Mouse (Mus musculus) limb, embryonic 14.5 days (tissue): Measurements from ENCODE around the gene Dusp16. TPM values are rescaled to one million over a fixed set of nuclear protein-coding genes. Genes with fewer than 3 reads are reported as not detected.

Experiments
- ATAC-seq: fragments of 200-750 bp; cut with Nextera tagmentation; 2 replicates; pipeline ENCODE4 v1.8.0; 2017; ENCODE audit warnings: low read depth, moderate number of reproducible peaks, moderate TSS enrichment; ENCODE audit not compliant: low FRiP score
- DNase-seq: peaks from one replicate; pipeline ENCODE4 v3.0.0-alpha.2; 2015; ENCODE audit warnings: low spot score
- H3K27ac ChIP-seq: fragments of 300-500 bp; sonication (generic); replicated peaks from 2 replicates; pipeline ENCODE4 v1.5.1; 2014; ENCODE audit warnings: low read depth, mild to moderate bottlenecking, low read length, moderate library complexity, mixed read lengths
- H3K27me3 ChIP-seq: fragments of 300-500 bp; sonication (generic); 2 replicates; pipeline ENCODE4 v1.6.1; 2014; ENCODE audit warnings: low read length, mixed read lengths; ENCODE audit not compliant: control insufficient read depth, insufficient read depth
- H3K36me3 ChIP-seq: fragments of 300-500 bp; sonication (generic); 2 replicates; pipeline ENCODE4 v1.6.1; 2014; ENCODE audit warnings: mild to moderate bottlenecking, low read length, moderate library complexity, mixed read lengths; ENCODE audit not compliant: control insufficient read depth, insufficient read depth
- H3K4me1 ChIP-seq: fragments of 300-500 bp; sonication (generic); 2 replicates; pipeline ENCODE4 v1.6.1; 2014; ENCODE audit warnings: antibody characterized with exemption, low read length, mixed read lengths; ENCODE audit not compliant: control insufficient read depth, insufficient read depth
- H3K4me2 ChIP-seq: fragments of 300-500 bp; sonication (generic); replicated peaks from 2 replicates; pipeline ENCODE4 v1.6.1; 2014; ENCODE audit warnings: low read depth, mild to moderate bottlenecking, low read length, moderate library complexity; ENCODE audit not compliant: severe bottlenecking
- H3K4me3 ChIP-seq: fragments of 300-500 bp; sonication (generic); replicated peaks from 2 replicates; pipeline ENCODE4 v1.5.1; 2014; ENCODE audit warnings: low read length
- H3K9ac ChIP-seq: fragments of 300-500 bp; sonication (generic); 2 replicates; pipeline ENCODE4 v1.6.1; 2014; ENCODE audit warnings: mild to moderate bottlenecking, low read depth, low read length, moderate library complexity; ENCODE audit not compliant: severe bottlenecking
- H3K9me3 ChIP-seq: fragments of 300-500 bp; sonication (generic); 2 replicates; pipeline ENCODE4 v1.6.1; 2016; ENCODE audit warnings: low read length; ENCODE audit not compliant: control insufficient read depth
- POLR2A ChIP-seq: fragments of 200-500 bp; IDR thresholded peaks from 2 replicates; pipeline ENCODE4 v1.8.0; 2012; ENCODE audit warnings: inconsistent platforms, mild to moderate bottlenecking, moderate library complexity, borderline replicate concordance; ENCODE audit not compliant: insufficient read depth, insufficient read length; ENCODE audit errors: extremely low read depth
- whole genome bisulfite sequencing: fragments of 180-500 bp; shearing (Covaris S2); extraction: QIAGEN DNeasy Blood & Tissue Kit; methylation state at CpG from one replicate; pipeline ENCODE4 v1.1.7; 2014; 5-methylcytosine and 5-hydroxymethylcytosine counted together
- polyA plus RNA-seq, 2 experiments: library from polyadenylated mRNA; depleted of rRNA in 1 of 2; stranded (reverse) in 1 of 2; unstranded in 1 of 2; fragments of >200 nt; fragmentation: Nextera tagmentation in 1 of 2; extraction: Ambion mirVana in 1 of 2; gene quantifications; 2 replicates each; pipeline versions ENCODE4 v1.2.1 to v1.2.3; 2012 to 2014

Gene Dusp16
- polyA plus RNA-seq, 2 experiments = 19.2 to 24.6 TPM

GRCm38 (mm10) chr6:134760926-134761544, 31.4 kb downstream of the Dusp16 start:
- Histone ChIP-seq H3K4me2 (no peak overlapping the region), H3K27me3 (no peaks in the 10 kb centered on the region), H3K27ac (no peak overlapping the region), H3K4me3 (no peak overlapping the region), H3K9me3 (no peaks in the 10 kb centered on the region), H3K9ac (no peak overlapping the region), H3K4me1 (0 out of 2 replicates have a peak, but pooled peaks cover 3% of the 10 kb centered on the region), H3K36me3 (no peaks in the 10 kb centered on the region)
- DNase-seq = no peak
- TF ChIP-seq POLR2A = no peak
- ATAC-seq = no peak
- WGBS = 82% methylated on average over 5 of the region's 5 CpGs

- TF ChIP-seq POLR2A = no peak
- Histone ChIP-seq H3K27ac (no peak overlapping the region), H3K27me3 (no peaks in the 10 kb centered on the region), H3K4me2 (no peak overlapping the region), H3K9ac (no peak overlapping the region), H3K9me3 (no peaks in the 10 kb centered on the region), H3K4me1 (no peaks in the 10 kb centered on the region), H3K36me3 (0 out of 2 replicates have a peak, but pooled peaks cover 5% of the 10 kb centered on the region), H3K4me3 (no peak overlapping the region)
- WGBS = 86% methylated on average over 4 of the region's 4 CpGs
- DNase-seq = no peak
- no peak for ATAC-seq
Measured at GRCm38 (mm10) chr6:134756058-134756457, 36.4 kb downstream of the Dusp16 start.

- 91% methylated on average over 11 of the region's 11 CpGs for WGBS
- H3K27ac ChIP-seq = no peak overlapping the region
Measured at GRCm38 (mm10) chr6:134753858-134754257, 38.6 kb downstream of the Dusp16 start.

GRCm38 (mm10) chr6:134753412-134753811, 39.0 kb downstream of the Dusp16 start:
- no peak overlapping the region for H3K9ac ChIP-seq
- no peaks in the 10 kb centered on the region for H3K27me3 ChIP-seq
- H3K4me2 ChIP-seq = no peak overlapping the region
- H3K9me3 ChIP-seq = no peaks in the 10 kb centered on the region
- H3K27ac ChIP-seq = no peak overlapping the region
- DNase-seq (no peak), ATAC-seq (no peak)
- H3K4me1 ChIP-seq = no peaks in the 10 kb centered on the region
- no peak for TF ChIP-seq POLR2A
- H3K36me3 ChIP-seq = 0 out of 2 replicates have a peak, but pooled peaks cover 5% of the 10 kb centered on the region
- 89% methylated on average over 4 of the region's 4 CpGs for WGBS
- no peak overlapping the region for H3K4me3 ChIP-seq

More at GRCm38 (mm10) chr6:134753858-134754257, 38.6 kb downstream of the Dusp16 start:
- no peaks in the 10 kb centered on the region for H3K9me3 ChIP-seq
- no peak overlapping the region for H3K4me3 ChIP-seq
- ATAC-seq (peak; percentile 23; the same call in 1 of the 2 replicates), DNase-seq (no peak)
- H3K9ac ChIP-seq = no peak overlapping the region
- no peak for TF ChIP-seq POLR2A
- H3K4me1 ChIP-seq = no peaks in the 10 kb centered on the region
- H3K36me3 ChIP-seq = 0 out of 2 replicates have a peak, but pooled peaks cover 5% of the 10 kb centered on the region
- no peak overlapping the region for H3K4me2 ChIP-seq
- no peaks in the 10 kb centered on the region for H3K27me3 ChIP-seq

GRCm38 (mm10) chr6:134751883-134752647, 40.4 kb downstream of the Dusp16 start:
- 0 out of 2 replicates have a peak, but pooled peaks cover 5% of the 10 kb centered on the region for H3K36me3 ChIP-seq
- DNase-seq (peak; percentile 38), ATAC-seq (no peak)
- no peak overlapping the region for H3K4me3 ChIP-seq
- no peaks in the 10 kb centered on the region for H3K4me1 ChIP-seq
- WGBS = 48% methylated on average over 5 of the region's 5 CpGs
- no peak overlapping the region for H3K9ac ChIP-seq
- no peak overlapping the region for H3K27ac ChIP-seq
- H3K4me2 ChIP-seq = no peak overlapping the region
- TF ChIP-seq POLR2A = no peak
- H3K9me3 ChIP-seq = no peaks in the 10 kb centered on the region
- no peaks in the 10 kb centered on the region for H3K27me3 ChIP-seq
